8 mouse cellular contexts compared by ENCODE assay signal in genomic region chr1:172341386-172341785, GRCm38 (mm10). TPM values are rescaled to one million over a fixed set of nuclear protein-coding genes. Genes with fewer than 3 reads are reported as not detected.
DNase-seq lines count a peak whose midpoint lies in the region; ATAC-seq and TF ChIP-seq lines count a peak whose summit lies in the region.

No protein-coding gene starts in this region.

- dilution Hi-C loops in CH12.LX (cut with MboI; ENCODE audit: extremely low pct_ligation_motif_present, extremely low pct_unique_long_range_greater_than_20kb, low sequenced_read_pairs) = no loop called here

- no peaks in the 10 kb centered on the region for H3K79me2 ChIP-seq in CH12.LX (replicated peaks; ENCODE audit: control insufficient read depth, extremely low read depth, insufficient read depth, poor library complexity, severe bottlenecking)

- H3K27ac ChIP-seq in heart, embryonic 11.5 days (ENCODE audit: low read depth, low read length) = no peak overlapping the region
- no peak overlapping the region for H3K27ac ChIP-seq in CH12.LX (ENCODE audit: insufficient read depth, low read depth)
- H3K27ac ChIP-seq in forebrain, embryonic 13.5 days = peak overlapping the region; percentile 1; the same call in 1 of the 2 replicates
- H3K27ac ChIP-seq in liver, embryonic 13.5 days = no peak overlapping the region

- peaks cover 48% of the 10 kb centered on the region for H3K27me3 ChIP-seq in heart, embryonic 11.5 days (ENCODE audit: control insufficient read depth, insufficient read depth, low read length)
- peaks cover 85% of the 10 kb centered on the region for H3K27me3 ChIP-seq in CH12.LX (replicated peaks)
- no peaks in the 10 kb centered on the region for H3K27me3 ChIP-seq in forebrain, embryonic 13.5 days
- peaks cover 73% of the 10 kb centered on the region for H3K27me3 ChIP-seq in liver, embryonic 13.5 days

- WGBS in heart, embryonic 11.5 days (ENCODE audit: insufficient replicate concordance) = 14% methylated on average over 10 of the region's 10 CpGs
- 13% methylated on average over 10 of the region's 10 CpGs for WGBS in forebrain, embryonic 13.5 days
- WGBS in liver, embryonic 13.5 days (ENCODE audit: insufficient replicate concordance) = 14% methylated on average over 10 of the region's 10 CpGs

- no peak for TF ChIP-seq POLR2A in CH12.LX (IDR thresholded peaks at IDR 0.05; ENCODE audit: low read depth, low read length)

- H3K4me2 ChIP-seq in heart, embryonic 11.5 days = peak overlapping the region; percentile 77
- H3K4me2 ChIP-seq in CH12.LX (ENCODE audit: insufficient read depth, low read depth, poor library complexity, severe bottlenecking) = peak overlapping the region; percentile 24; the same call in 1 of the 2 replicates
- H3K4me2 ChIP-seq in forebrain, embryonic 13.5 days = peak overlapping the region; percentile 71
- H3K4me2 ChIP-seq in liver, embryonic 13.5 days = peak overlapping the region; percentile 69

- no peak for DNase-seq in heart, adult 8-10 months (ENCODE audit: low spot score)
- DNase-seq in CH12.LX (ENCODE audit: extremely low read depth) = no peak
- no peak for DNase-seq in liver, embryonic 13.5 days
- DNase-seq in right cerebral cortex, adult 2 months (ENCODE audit: low spot score in 2 of 2) = no peak
- no peak for DNase-seq in urinary bladder, postnatal 10 days (ENCODE audit: low spot score)

- no peaks in the 10 kb centered on the region for H3K36me3 ChIP-seq in heart, embryonic 11.5 days (ENCODE audit: control insufficient read depth, insufficient read depth, low read length)
- H3K36me3 ChIP-seq in CH12.LX (replicated peaks in 1 of 2; ENCODE audit: control insufficient read depth in 1 of 2, insufficient read depth in 1 of 2, low read length in 1 of 2) = no peaks in the 10 kb centered on the region
- H3K36me3 ChIP-seq in forebrain, embryonic 13.5 days (ENCODE audit: poor library complexity, severe bottlenecking) = no peaks in the 10 kb centered on the region
- H3K36me3 ChIP-seq in liver, embryonic 13.5 days = no peaks in the 10 kb centered on the region

- no peak for ATAC-seq in heart, embryonic 11.5 days (replicated peaks; ENCODE audit: insufficient number of reproducible peaks, low FRiP score, low TSS enrichment)
- no peak; the same call in 1 of the 2 replicates for ATAC-seq in forebrain, embryonic 13.5 days
- ATAC-seq in liver, embryonic 13.5 days (ENCODE audit: low read depth) = no peak
- ATAC-seq in granulocyte monocyte progenitor cell, adult 5-6 weeks (replicated peaks; ENCODE audit: poor library complexity, severe bottlenecking) = no peak

- in situ Hi-C loops in CH12.LX (cut with MboI; ENCODE audit: low pct_ligation_motif_present, low pct_unique_long_range_greater_than_20kb, low sequenced_read_pairs) = no loop called here

- no peak overlapping the region for H3K9ac ChIP-seq in heart, embryonic 11.5 days (ENCODE audit: low read depth, low read length)
- H3K9ac ChIP-seq in CH12.LX (ENCODE audit: insufficient read depth, low read depth) = no peak overlapping the region
- H3K9ac ChIP-seq in forebrain, embryonic 13.5 days = peak overlapping the region; percentile 57
- H3K9ac ChIP-seq in liver, embryonic 13.5 days = 0 out of 2 replicates have a peak overlapping the region, but pooled peaks have one; percentile 22

- H3K4me3 ChIP-seq in heart, embryonic 11.5 days (ENCODE audit: low read depth, low read length) = peak overlapping the region; percentile 41
- H3K4me3 ChIP-seq in CH12.LX (replicated peaks in 1 of 3; ENCODE audit: low read depth in 2 of 3, low read length in 2 of 3, poor library complexity in 1 of 3) = no peak overlapping the region
- H3K4me3 ChIP-seq in forebrain, embryonic 13.5 days = peak overlapping the region; percentile 53
- H3K4me3 ChIP-seq in liver, embryonic 13.5 days (replicated peaks) = peak overlapping the region; percentile 48

- no peak for TF ChIP-seq CTCF in CH12.LX (conservative IDR thresholded peaks at IDR 0.05 in 1 of 2, IDR thresholded peaks at IDR 0.05 in 1 of 2; ENCODE audit: low read depth in 2 of 2, low read length in 2 of 2)

- H3K4me1 ChIP-seq in heart, embryonic 11.5 days (ENCODE audit: control insufficient read depth, insufficient read depth, low read length) = 0 out of 2 replicates have a peak, but pooled peaks cover 5% of the 10 kb centered on the region
- peaks cover 2 to 4% of the 10 kb centered on the region in 2 experiments; a peak in 2 of 4 replicates for H3K4me1 ChIP-seq in CH12.LX (ENCODE audit: control insufficient read depth in 1 of 2, insufficient read depth in 2 of 2)
- H3K4me1 ChIP-seq in forebrain, embryonic 13.5 days = peaks cover 37% of the 10 kb centered on the region
- peaks cover 12% of the 10 kb centered on the region for H3K4me1 ChIP-seq in liver, embryonic 13.5 days (replicated peaks)

- no peaks in the 10 kb centered on the region for H3K9me3 ChIP-seq in heart, embryonic 11.5 days (replicated peaks; ENCODE audit: control insufficient read depth, low read length)
- H3K9me3 ChIP-seq in CH12.LX (replicated peaks; ENCODE audit: low read length) = peaks cover 3% of the 10 kb centered on the region
- H3K9me3 ChIP-seq in forebrain, embryonic 13.5 days (replicated peaks) = no peaks in the 10 kb centered on the region
- no peaks in the 10 kb centered on the region for H3K9me3 ChIP-seq in liver, embryonic 13.5 days (replicated peaks)

- TF ChIP-seq RAD21 in CH12.LX (IDR thresholded peaks at IDR 0.05; ENCODE audit: low read depth, low read length) = no peak

- TF ChIP-seq EP300 in CH12.LX (IDR thresholded peaks at IDR 0.05; ENCODE audit: low read length) = no peak

TF ChIP-seq in CH12.LX, 34 proteins besides CTCF, POLR2A, EP300 and RAD21:
- TF ChIP-seq ZC3H11A (IDR thresholded peaks at IDR 0.05; ENCODE audit: low read depth, low read length) (no peak), USF2 (conservative IDR thresholded peaks at IDR 0.05; ENCODE audit: low read depth, low read length) (no peak), ZKSCAN1 (IDR thresholded peaks at IDR 0.05; ENCODE audit: borderline replicate concordance, low read depth, low read length) (no peak), MAFK (IDR thresholded peaks at IDR 0.05; ENCODE audit: insufficient replicate concordance, low read length) (no peak)

RNA-seq across cellular contexts. Expression of gene Kcnj10, which starts 0.4 kb away (rescaled TPM):
- polyA plus RNA-seq in heart, embryonic 11.5 days (2014; fragmentation: Nextera tagmentation; extraction: Ambion mirVana) = 0.09 TPM in 1 of 2 replicates, not detected in the other
- total RNA-seq in heart, adult 8-10 months (2022) = under 1 TPM; 0.11 to 0.23 (median 0.16) TPM
- total RNA-seq in CH12.LX (2012; rRNA removed) (0.08 and 0.13 TPM in 2 replicates), CH12.LX (2014; rRNA removed) (not detected in 2 replicates)
- 0.06 TPM in 1 of 2 replicates, not detected in the other for polyA plus RNA-seq in CH12.LX (2012; ENCODE audit: insufficient read length, low read depth)
- 1.2 and 1.5 TPM in 2 replicates for polyA plus RNA-seq in forebrain, embryonic 13.5 days (2015; fragmentation: Nextera tagmentation; extraction: Ambion mirVana)
- 0.03 and 0.07 TPM in 2 replicates for polyA plus RNA-seq in liver, embryonic 13.5 days (2015; fragmentation: Nextera tagmentation; extraction: Ambion mirVana)
- 0.32 TPM in 1 of 2 replicates, not detected in the other for total RNA-seq in granulocyte monocyte progenitor cell, adult 5-6 weeks (2014; fragmentation: Nextera tagmentation)
- total RNA-seq in granulocyte monocyte progenitor cell, adult 5-6 weeks (2017) = 0.46 TPM in 1 of 2 replicates, not detected in the other

RNA-seq across cellular contexts. Expression of gene Kcnj9, which starts 12.3 kb away (rescaled TPM):
- polyA plus RNA-seq in heart, embryonic 11.5 days (2014; fragmentation: Nextera tagmentation; extraction: Ambion mirVana) = 0.59 and 0.77 TPM in 2 replicates
- total RNA-seq in heart, adult 8-10 months (2022) = not detected
- total RNA-seq in CH12.LX (2012; rRNA removed) (0.04 TPM in 1 of 2 replicates, not detected in the other), CH12.LX (2014; rRNA removed) (not detected in 2 replicates)
- polyA plus RNA-seq in CH12.LX (2012; ENCODE audit: insufficient read length, low read depth) = 0.07 and 0.10 TPM in 2 replicates
- 1.8 and 3.0 TPM in 2 replicates for polyA plus RNA-seq in forebrain, embryonic 13.5 days (2015; fragmentation: Nextera tagmentation; extraction: Ambion mirVana)
- 0.05 TPM in 1 of 2 replicates, not detected in the other for polyA plus RNA-seq in liver, embryonic 13.5 days (2015; fragmentation: Nextera tagmentation; extraction: Ambion mirVana)
- total RNA-seq in granulocyte monocyte progenitor cell, adult 5-6 weeks (2014; fragmentation: Nextera tagmentation) = not detected in 2 replicates
- not detected in 2 replicates for total RNA-seq in granulocyte monocyte progenitor cell, adult 5-6 weeks (2017)

RNA-seq across cellular contexts. Expression of gene Pigm, which starts 35.0 kb away (rescaled TPM):
- polyA plus RNA-seq in heart, embryonic 11.5 days (2014; fragmentation: Nextera tagmentation; extraction: Ambion mirVana) = 8.8 and 9.8 TPM in 2 replicates
- total RNA-seq in heart, adult 8-10 months (2022) = 1 to 10 TPM; 3.1 to 4.2 (median 3.6) TPM
- total RNA-seq in CH12.LX (2012; rRNA removed) = 8.6 and 9.5 TPM in 2 replicates
- 13.8 and 14.3 TPM in 2 replicates for total RNA-seq in CH12.LX (2014; rRNA removed)
- polyA plus RNA-seq in CH12.LX (2012; ENCODE audit: insufficient read length, low read depth) = 8.7 and 10.7 TPM in 2 replicates
- polyA plus RNA-seq in forebrain, embryonic 13.5 days (2015; fragmentation: Nextera tagmentation; extraction: Ambion mirVana) = 5.6 and 6.2 TPM in 2 replicates
- 2.4 and 2.7 TPM in 2 replicates for polyA plus RNA-seq in liver, embryonic 13.5 days (2015; fragmentation: Nextera tagmentation; extraction: Ambion mirVana)
- total RNA-seq in granulocyte monocyte progenitor cell, adult 5-6 weeks (2014; fragmentation: Nextera tagmentation) = 10.2 and 16.0 TPM in 2 replicates
- total RNA-seq in granulocyte monocyte progenitor cell, adult 5-6 weeks (2017) = 13.8 and 16.2 TPM in 2 replicates

RNA-seq across cellular contexts. Expression of gene Atp1a2, which starts 43.5 kb away (rescaled TPM):
- 4.7 and 7.0 TPM in 2 replicates for polyA plus RNA-seq in heart, embryonic 11.5 days (2014; fragmentation: Nextera tagmentation; extraction: Ambion mirVana)
- total RNA-seq in heart, adult 8-10 months (2022) = 100 to 1,000 TPM; 457 to 541 (median 497) TPM
- total RNA-seq in CH12.LX (2012; rRNA removed) (0.13 and 0.21 TPM in 2 replicates), CH12.LX (2014; rRNA removed) (0.03 and 0.07 TPM in 2 replicates)
- polyA plus RNA-seq in CH12.LX (2012; ENCODE audit: insufficient read length, low read depth) = 0.23 and 0.33 TPM in 2 replicates
- polyA plus RNA-seq in forebrain, embryonic 13.5 days (2015; fragmentation: Nextera tagmentation; extraction: Ambion mirVana) = 17.6 and 17.8 TPM in 2 replicates
- 0.25 and 0.32 TPM in 2 replicates for polyA plus RNA-seq in liver, embryonic 13.5 days (2015; fragmentation: Nextera tagmentation; extraction: Ambion mirVana)
- not detected in 2 replicates for total RNA-seq in granulocyte monocyte progenitor cell, adult 5-6 weeks (2014; fragmentation: Nextera tagmentation)
- total RNA-seq in granulocyte monocyte progenitor cell, adult 5-6 weeks (2017) = not detected in 2 replicates

Comparison
In these comparisons a context has a peak if more than half of its experiments do, and no peak if none do; other contexts are left out.
1. H3K4me2 ChIP-seq: peak in every context shown above with its lines; median percentile 77 in heart, embryonic 11.5 days; 71 in forebrain, embryonic 13.5 days; 69 in liver, embryonic 13.5 days; 24 in CH12.LX.
2. H3K4me3 ChIP-seq: peak in heart, embryonic 11.5 days (single experiment), forebrain, embryonic 13.5 days (single experiment) and liver, embryonic 13.5 days (single experiment); none in CH12.LX (0 of 3).
3. H3K9ac ChIP-seq: peak in forebrain, embryonic 13.5 days (single experiment) and liver, embryonic 13.5 days (single experiment); none in heart, embryonic 11.5 days (single experiment) and CH12.LX (single experiment).